Mouse (Mus musculus) CH12.LX (cell line): Measurements from ENCODE around the gene Tmem100.

Experiments
- ETS1 ChIP-seq: conservative IDR thresholded peaks from 2 replicates; pipeline ENCODE4 v1.6.1; 2012; ENCODE audit warnings: low read depth, mild to moderate bottlenecking, inconsistent platforms, low read length, improper control_type of control experiment, moderate library complexity
- HCFC1 ChIP-seq: IDR thresholded peaks from 2 replicates; pipeline ENCODE4 v1.6.1; 2012; ENCODE audit warnings: low read depth, mild to moderate bottlenecking, inconsistent platforms, low read length, improper control_type of control experiment
- MAX ChIP-seq: IDR thresholded peaks from 2 replicates; pipeline ENCODE4 v1.6.1; 2011; ENCODE audit warnings: low read length, improper control_type of control experiment
- MEF2A ChIP-seq: IDR thresholded peaks from 2 replicates; pipeline ENCODE4 v1.6.1; 2014; ENCODE audit warnings: low read depth, mild to moderate bottlenecking, inconsistent platforms, low read length, improper control_type of control experiment, borderline replicate concordance
- POLR2A ChIP-seq: IDR thresholded peaks from 2 replicates; pipeline ENCODE4 v1.6.1; 2011; ENCODE audit warnings: low read depth, mild to moderate bottlenecking, improper control_type of control experiment, low read length
- RAD21 ChIP-seq: IDR thresholded peaks from 2 replicates; pipeline ENCODE4 v1.6.1; 2011; ENCODE audit warnings: low read depth, mild to moderate bottlenecking, low read length, improper control_type of control experiment, moderate library complexity
- TBP ChIP-seq: conservative IDR thresholded peaks from 2 replicates; pipeline ENCODE4 v1.6.1; 2011; ENCODE audit warnings: low read depth, low read length, improper control_type of control experiment
- USF1 ChIP-seq: IDR thresholded peaks from 2 replicates; pipeline ENCODE4 v1.6.1; 2014; ENCODE audit warnings: low read depth, mild to moderate bottlenecking, inconsistent platforms, low read length, improper control_type of control experiment
- ZKSCAN1 ChIP-seq: IDR thresholded peaks from 2 replicates; pipeline ENCODE4 v1.6.1; 2012; ENCODE audit warnings: low read depth, inconsistent platforms, low read length, improper control_type of control experiment, borderline replicate concordance

DNA sequence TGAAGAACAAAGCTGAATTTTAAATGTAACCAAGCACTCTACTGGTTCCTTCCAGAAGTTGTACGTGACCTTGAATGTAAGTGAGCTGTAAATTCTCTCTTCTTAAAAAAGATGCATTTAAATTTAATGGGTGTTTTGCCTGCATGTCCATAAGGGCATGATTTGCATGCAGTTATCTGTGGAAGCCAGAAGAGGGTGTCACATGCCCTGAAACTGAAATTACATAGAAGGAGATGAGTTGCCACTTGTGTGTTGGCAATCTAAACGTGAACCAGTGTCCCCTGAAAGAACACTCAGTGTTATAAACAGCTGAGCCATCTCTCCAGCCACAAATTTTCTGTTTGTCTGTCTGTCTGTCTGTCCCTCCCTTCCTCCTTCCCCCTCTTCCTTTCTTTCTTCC lies 47.2 kb upstream of the Tmem100 start:
- no peak for TF ChIP-seq MEF2A
- no peak for TF ChIP-seq USF1
- no peak for TF ChIP-seq ZKSCAN1
- TF ChIP-seq HCFC1 = no peak
- TF ChIP-seq RAD21 = peak; percentile 33
- no peak for TF ChIP-seq TBP
- TF ChIP-seq MAX = no peak
- TF ChIP-seq POLR2A = no peak
- no peak for TF ChIP-seq ETS1
